Mouse (Mus musculus): ENCODE results near the gene Taf3.

Gene Taf3

DNA sequence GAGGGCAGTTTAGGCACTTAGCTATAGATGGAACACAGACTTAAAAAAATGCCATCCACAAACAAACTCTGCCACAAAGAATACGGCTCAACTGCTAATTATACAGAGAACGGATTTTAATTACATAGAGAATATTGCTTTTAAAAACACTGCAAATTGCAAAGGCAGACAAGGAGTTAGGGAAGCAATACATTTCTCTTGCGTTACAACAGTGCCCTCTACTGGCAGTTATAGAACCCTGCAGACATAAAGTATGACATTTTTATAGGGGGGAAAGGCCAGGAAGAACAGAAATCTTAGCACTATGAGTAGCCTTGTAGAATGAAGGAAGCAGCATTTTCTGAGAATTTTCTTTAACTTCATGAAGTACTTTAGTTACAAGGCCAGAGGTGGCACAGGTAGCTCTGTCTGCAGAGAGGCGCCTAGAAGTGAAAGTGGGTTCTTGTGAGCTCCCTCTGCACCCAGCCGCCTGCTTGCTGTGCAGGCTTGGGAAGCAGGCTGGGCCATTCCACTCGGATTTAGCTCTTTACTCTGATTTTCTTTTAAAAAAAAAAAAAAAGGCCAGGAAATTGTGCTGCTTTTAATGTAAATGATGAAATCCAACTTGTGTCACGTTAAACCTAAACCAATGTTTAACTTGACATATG lies 38.0 kb downstream of the Taf3 start:
- DNase-seq = no peak

DNA sequence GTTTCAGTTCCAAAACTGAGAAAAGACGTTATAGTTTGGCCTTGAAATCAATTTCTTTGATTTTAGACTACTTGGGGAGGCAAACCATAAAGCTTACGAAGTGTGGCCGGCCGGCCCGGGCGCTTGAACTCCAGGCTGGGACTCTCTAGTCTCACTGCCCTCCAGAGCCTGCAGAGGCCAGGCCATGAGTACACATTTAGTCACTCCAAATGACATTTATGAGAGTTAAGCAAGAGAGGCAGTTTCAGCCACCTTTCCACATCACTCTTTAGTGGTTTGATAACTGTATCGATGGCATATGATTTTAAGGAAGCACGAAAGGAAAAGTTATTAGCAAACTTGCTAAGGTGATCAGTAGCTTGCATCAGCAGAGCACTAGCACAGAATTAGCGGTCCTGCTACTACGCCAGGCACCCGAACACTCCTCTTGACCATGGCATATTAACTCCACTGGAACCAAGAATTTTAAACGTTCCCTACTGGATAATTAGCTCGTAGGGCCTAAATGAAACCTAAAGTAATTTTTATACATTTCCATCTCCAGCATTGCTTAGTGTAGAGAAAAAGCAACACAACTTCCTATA lies 38.6 kb downstream of the Taf3 start:
- no peak for DNase-seq

DNA sequence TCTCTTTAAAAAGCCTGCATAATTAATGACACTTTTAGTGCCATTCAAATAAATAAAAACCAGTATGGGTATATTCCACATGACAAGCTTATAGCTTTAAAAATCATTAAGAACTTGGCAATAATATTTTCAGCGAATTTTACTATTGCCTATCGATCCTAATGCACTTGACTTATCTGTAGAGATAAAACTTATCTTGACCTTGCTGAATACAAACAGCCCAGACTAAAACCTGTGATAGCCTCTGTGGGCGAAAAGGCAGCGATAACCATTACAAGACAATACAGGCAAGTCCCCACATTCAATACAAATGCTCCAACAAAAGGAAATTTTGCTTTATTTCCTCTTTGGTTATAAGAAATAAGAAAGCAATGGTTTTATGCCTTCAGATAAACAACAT lies 39.8 kb downstream of the Taf3 start:
- no peak for DNase-seq

DNA sequence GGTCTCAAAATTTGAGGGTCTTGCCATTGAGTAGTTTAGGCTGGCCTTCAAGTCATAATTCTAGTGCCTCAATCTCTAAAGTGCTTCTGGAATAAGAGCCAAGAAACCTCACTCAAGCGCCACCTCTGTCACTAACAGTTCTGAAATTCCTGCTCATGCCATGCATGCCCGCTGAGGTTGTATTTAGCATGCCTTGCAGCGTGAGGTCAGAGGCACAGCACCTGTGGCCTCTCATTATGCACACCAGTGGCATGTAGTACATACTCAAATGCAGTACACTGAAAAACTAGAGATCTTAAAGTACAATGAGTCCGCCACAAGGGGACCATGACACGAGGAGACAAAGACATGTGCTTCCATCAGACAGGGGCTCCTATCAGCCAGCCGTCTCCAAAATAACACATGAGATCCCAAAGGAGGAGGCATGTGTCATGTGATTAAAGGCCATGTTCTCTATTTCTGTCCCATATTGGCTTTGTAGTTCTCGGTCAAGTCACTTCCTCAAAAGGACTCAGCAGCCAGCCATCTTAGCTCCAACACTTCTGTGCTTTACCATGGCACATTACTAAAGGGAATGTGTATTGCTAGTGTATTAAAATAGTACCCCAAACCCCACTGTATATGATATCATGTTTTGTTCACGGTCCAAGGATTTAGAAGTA lies 43.3 kb downstream of the Taf3 start:
- no peak for DNase-seq

DNA sequence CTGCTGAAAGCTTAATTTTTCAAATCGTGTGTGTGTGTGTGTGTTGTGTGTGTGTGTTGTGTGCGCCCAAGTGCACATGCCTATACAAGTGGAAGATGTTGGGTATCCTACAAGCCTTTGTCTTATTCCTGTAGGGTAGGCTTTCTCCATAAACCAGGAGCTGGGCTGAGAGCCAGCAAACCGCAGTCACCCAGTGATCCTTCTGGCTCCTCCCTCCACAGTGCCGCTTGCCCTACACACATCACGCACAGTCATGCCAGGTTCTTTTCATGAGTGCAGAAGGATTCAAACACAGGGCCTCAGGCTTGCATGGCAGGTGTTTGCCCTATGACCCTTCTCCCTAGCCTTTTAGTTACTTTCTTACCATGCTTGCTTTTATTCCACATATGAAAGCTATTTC lies 45.0 kb downstream of the Taf3 start:
- DNase-seq = peak; percentile 20

DNA sequence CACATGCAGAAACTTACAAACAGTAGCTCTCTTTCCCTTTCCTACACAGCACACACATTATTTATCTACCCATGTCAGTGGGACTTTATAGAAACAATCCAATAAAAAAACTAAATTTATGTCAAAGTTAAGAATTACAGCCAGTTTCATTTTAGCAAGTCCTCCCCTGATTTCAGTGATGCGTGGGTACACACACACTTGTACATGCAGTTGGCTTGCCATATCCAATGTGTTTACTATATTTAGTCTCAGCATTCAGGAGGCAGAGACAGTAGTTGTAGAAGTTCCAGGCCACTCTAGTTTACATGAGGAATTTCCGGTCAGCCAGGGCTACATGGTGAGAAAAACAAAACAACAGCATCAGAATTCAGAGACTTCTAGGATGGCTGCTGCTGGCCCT lies 46.8 kb downstream of the Taf3 start:
- no peak for DNase-seq

DNA sequence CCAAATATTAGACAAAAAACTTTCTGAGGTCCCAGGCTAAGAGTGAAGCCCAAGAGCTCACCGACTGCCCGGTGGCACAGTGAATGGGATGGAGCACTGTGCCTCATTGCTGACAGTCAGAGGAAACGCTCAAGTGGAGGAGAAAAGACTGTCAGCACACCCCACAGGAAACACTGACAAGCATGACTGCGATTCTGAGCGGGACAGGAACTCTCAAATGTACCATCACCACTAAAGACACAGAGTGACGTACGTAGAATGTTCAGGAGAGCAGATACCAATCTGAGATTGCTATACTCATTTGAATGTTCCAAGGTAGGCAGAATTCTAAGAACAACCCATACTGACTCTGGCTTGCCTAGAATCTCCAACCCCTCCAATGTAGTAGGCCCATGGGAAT lies 50.9 kb downstream of the Taf3 start:
- no peak for DNase-seq

DNA sequence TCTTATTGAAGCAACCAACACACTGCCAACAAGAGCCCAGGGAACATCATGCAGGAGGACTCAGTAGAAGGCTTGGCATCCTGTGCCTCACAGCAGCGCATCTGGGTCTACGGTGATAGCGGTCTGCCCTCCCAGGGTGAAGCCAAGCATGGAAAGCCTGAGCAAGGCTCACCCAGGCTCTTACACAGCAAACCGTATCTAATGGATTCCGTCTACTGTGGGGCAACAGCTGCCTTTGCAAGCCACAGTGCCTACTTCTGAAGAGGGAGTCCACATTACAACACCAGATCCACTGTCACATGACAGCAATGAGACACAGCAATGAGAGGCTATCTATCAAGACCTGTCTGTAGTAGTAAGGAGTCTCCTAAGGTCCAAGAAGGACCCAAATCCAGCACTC lies 52.3 kb downstream of the Taf3 start:
- no peak for DNase-seq

DNA sequence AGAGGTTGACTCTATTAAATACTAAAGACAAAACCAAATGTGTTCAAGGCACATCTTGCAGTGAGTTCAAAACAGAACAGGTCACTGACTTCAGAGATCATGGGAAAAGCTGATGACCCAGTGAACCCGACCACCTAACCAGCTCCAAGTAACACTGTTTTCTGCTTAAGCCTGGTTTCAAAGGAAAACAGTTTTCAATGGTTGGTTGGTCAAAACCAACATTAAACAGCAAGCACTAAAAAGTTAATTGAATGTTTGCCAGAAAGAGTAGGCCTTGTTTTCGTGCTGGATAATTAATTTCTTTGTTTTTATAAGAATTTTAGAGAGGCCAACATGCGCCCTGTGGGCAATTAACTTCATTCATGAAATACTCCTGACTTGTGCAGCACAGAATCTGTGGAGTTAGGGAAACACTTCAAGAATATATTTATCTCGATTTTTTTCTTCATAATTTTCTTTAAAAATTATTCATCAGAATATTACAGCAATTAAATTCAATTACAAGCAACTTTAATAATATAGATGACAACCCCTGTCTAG lies 57.6 kb downstream of the Taf3 start:
- no peak for DNase-seq

DNA sequence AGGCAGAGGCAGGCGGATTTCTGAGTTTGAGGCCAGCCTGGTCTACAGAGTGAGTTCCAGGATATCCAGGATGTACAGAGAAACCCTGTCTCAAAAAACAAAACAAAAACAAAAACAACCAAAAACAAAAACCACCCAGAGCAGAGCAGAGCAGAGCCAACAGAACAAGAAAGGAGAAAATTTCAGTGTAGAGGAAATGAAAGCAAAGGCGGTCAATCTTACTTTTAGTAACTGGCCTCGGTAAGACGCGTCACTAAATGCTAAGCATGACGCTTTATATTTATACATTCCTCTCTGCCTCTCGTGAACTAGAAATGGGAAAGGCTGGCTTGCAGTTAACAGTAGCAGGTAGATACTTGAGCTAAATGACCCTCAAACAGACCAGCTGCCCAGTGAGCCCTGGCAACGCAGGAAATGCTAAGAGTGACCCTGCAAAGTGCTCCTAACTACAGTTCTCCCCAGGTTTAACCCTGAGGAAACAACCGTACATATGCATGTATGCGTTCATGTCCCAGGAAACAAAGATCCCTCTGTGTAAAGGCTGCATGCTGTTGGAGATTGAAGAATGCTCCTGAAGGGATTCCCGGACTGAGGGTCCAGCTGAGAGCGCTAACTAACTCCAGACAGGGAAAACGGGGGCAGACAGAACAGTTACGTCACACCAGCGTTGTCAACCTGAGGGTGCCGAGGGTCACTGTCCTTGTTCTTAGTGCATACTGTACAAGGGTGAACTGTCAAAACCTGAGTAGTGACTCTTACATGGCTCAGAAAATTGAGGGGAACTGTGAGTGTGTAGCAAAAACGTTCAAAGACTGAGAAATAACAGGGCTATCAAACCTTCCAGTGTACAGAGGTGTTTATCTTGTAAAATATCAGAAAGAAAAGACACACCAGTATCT lies 58.5 kb downstream of the Taf3 start:
- no peak for DNase-seq

DNA sequence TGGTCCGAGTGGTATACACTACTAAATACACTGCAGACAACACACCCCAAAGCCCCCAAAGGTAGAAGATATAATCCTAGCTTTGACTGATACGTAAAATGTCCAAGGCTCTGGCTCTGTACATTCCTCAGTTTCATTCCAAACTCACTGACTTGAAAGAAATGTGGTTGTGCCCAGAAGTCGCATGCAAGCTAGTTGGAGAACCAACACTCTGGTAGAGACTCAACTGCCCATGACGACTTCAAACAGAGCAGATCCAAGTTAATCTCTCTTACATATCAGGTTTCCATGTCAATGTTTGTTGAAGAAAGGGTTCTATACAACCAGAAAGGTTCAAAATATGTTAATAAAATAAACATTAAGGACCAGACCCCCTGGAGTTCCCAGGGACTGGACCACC lies 60.1 kb downstream of the Taf3 start:
- DNase-seq = no peak

DNA sequence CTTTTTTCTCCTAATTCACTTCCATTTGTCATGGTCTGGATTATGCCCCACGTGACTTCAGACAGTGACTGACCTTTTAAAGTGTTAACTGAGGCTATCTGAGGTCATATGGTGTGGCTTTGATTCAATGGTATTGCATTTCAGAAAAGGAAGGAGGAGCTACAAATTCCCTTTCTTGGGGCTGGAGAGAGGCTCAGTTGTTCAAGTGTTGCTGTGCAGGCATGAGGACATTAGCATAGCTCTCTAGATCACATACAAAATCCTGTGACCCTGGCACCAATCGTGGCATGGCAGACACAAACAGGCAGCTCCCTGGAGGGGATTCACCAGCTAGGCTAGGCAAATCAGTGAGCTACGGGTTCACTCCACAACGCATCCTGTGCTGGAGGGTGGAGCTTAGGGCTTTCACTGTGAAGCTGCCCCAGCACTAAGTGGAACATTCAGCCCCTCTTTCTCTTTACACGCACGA lies 62.4 kb downstream of the Taf3 start:
- DNase-seq = no peak

DNA sequence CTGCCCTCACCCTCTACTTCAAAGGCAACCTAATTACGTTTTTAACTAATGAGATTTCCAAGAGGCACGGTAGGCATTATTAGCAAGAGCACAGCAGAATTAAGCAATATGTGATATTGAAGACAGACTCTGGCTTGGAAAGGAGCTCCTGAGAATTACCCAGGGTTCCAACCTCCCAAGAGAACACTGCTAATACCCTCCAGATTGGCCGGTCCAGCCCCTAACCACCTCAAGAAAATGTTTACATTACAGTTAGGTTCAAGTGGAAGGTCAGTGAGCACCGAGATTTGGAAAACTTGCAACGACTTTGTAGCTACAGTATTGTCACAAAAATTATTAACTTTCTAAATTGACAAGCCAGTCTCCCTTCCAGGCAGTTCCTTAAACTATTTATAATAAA lies 66.0 kb downstream of the Taf3 start:
- no peak for DNase-seq

DNA sequence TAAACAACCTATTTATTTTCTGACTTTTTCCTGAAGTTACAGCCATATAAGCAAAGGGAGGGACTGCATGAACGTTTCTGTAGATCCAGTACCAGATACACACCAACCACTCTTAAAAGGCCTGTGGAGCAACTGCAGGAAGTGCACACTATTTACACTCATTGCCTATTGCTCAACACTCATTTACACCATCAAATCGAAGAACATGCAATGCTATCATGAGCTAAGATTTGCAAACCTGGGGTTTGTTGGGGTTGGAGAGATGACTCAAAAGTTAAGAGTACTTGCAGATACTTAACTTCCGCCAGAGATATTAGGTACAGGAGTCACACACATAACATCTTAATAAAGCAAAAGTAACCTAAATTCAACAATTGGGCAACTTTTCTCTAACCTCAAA lies 76.5 kb downstream of the Taf3 start:
- DNase-seq = no peak

DNA sequence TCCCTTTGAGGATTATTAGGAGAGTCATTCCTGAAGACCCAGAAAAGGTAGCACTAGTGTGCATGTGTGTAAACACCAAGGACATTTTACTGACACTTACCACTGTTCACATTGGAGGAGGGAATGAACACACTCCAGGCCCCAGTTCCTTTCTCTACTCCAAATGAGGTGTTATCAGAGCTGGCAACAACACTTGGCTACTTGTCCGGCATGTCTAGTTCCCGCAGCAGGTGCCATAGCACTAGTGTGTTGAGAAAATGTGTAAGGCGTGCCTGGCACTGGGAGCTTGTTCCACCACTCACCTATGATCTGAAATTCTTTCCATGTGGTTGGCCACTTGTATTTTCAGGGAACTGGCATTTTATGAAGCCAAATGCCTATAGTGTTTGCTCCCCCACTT lies 77.8 kb downstream of the Taf3 start:
- DNase-seq = no peak

DNA sequence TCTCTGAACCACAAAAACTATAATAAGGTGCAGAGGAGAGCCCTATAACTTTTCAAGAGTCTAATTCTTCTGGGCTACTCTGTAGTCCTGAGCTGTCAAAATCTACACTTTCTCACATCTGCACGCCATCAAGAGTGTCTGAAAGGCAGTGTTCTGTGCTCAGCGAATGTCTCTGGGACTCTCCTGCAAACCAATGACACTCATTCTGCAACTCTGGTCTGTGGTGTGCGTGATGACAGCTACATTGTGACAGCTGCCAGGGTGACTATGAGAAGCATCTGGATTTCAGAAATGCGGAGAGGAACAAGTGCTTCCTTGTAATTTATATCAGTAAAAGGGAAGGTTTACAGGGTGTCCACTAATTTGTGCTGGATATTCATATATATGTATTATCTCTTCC lies 78.2 kb downstream of the Taf3 start:
- DNase-seq = no peak

DNA sequence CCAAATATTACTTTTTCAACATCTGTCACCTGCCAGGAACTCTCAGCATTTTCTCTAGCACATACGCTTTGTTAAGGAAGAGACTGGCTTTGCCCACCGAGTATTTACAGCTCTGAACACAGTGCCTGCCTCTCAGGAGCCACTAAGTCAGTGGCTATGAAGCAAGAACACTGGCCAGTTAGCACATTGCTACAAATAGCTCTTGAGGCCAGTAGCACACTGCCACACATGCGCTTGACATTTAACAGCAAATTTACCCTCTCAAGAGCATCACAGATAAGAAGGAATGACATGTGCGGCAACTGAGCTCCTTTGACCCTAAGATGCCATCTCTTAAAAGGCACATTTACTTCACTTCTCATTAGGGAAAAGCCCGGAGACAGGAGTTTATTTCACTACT lies 78.7 kb downstream of the Taf3 start:
- no peak for DNase-seq

DNA sequence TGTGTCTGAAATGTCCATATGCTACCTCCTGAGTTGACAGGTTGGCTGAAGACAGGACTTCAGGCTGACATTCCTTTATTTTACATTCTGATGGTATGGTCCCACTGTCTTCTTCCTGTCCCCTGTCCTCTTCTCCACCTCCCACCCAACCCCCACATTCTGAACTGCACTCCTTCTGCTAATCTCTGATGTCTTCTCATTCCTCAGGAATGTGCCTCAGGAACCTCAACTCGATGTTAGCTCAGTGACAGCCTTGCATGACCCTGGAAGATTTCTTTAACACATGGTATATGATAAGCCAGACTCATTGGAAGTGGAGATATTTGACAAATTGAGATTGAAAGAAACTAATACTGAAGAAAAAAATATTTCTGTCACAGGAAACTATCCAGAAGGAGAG lies 81.8 kb downstream of the Taf3 start:
- DNase-seq = no peak

DNA sequence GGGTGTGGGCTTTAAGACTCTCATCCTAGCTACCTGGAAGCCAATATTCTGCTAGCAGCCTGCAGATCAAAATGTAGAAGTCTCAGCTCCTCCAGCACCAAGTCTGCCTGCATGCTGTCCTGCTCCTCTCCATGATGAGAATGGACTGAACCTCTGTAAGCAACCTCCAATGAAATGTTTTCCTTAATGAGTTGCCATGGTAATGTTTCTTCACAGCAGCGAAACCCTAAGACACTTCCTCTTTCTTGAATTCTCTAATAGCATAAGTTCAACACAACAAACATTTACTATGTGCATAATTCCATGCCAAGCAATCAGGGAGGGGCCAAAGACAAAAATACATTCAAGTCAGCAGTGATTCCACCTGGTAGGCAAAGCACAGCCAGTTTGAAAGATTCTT lies 82.8 kb downstream of the Taf3 start:
- no peak for DNase-seq

DNA sequence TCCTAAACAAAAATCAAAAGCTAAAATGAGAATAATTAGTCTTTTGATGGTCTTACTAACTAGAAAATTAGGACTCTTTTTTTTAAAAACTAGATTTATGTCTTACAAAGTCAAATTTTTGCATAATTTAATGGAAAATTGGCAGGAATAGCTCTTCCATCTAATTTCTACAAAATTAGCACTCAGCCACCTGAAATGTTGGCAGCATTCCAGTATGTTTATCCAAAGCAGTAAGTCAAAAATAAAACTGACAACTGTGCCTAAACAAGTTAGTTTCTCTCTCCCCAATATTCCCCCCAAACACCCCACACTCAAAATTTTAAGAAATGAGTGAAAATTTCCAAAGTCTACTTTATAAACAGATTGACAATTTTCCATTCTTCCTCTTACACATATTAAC lies 85.5 kb downstream of the Taf3 start:
- DNase-seq = no peak

DNA sequence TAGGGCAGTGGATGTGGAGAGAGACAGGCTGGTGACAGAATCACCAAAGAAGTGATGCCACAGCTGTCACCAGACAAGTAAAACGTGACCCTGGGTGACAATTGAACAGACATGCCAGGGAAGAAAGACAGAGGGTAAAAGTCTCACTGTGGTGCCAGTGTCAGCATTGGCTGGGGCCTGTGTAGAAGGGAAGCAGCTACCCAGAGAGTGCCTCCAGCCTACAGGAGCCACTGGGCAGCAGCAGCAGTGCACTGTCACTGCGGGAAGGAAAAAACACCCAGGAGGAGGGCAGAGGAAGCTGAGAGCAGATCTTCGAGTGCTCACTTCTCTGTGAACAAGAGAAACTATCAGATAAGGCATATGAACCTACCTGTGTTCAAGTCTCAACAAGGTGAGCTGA lies 86.7 kb downstream of the Taf3 start:
- no peak for DNase-seq

DNA sequence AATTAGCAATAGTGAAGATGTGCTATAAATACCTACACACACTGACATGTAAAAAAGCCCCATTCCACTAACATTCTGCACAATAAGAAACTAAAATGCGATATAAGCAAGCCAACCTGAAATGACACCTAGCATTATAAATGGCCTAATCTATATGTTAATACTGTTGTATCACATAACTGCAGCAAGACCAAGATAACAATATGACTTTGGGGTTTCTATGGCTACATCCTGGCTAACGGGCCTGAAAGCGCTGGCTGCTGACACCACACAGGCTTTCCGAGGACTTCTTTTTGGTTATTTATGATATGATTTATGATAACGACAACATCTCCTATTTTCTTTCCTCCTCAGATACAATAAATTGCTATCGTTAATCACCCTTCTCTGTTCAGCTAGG lies 90.4 kb downstream of the Taf3 start:
- DNase-seq = no peak

DNA sequence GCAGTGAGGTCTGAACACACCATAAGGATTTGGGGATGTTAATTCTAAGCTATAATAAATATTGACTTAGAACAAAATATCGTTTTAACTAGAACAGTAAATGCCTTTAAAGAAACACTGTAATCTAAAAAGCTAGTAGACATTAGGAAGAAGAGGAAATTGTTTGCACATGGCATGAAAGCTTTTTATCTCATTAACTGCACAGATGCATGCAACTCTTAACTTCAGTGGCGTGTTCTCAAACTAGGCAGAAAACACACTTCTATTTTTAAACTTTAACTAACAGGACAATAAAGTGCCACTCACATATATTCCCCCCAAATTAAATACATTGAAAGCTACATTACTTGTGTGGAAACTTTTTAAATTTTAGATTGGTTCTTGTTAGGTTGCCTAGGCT lies 91.8 kb downstream of the Taf3 start:
- no peak for DNase-seq

Measured in right cerebral cortex, postnatal 4 days (tissue).